Mouse (Mus musculus) A20 (cell line): ENCODE results near the gene Eif3k.

Source experiments
- DNase-seq: peaks from one replicate; pipeline ENCODE4 v3.0.0-alpha.2; 2011; ENCODE audit warnings: low read depth, low spot score

Eif3k gene

GRCm38 (mm10) chr7:28939418-28940183 is 42.1 kb downstream of the Eif3k start:
- no peak for DNase-seq

- no peak for DNase-seq
Observed at GRCm38 (mm10) chr7:28938654-28939053, 43.0 kb downstream of the Eif3k start.

GRCm38 (mm10) chr7:28936787-28937186 is 44.9 kb downstream of the Eif3k start:
- no peak for DNase-seq

- DNase-seq, result no peak
Observed at GRCm38 (mm10) chr7:28933825-28934224, 47.8 kb downstream of the Eif3k start.

- DNase-seq, result peak; percentile 32
Observed at GRCm38 (mm10) chr7:28932421-28933041, 49.1 kb downstream of the Eif3k start.

- no peak for DNase-seq
Observed at GRCm38 (mm10) chr7:28931695-28932039, 50.0 kb downstream of the Eif3k start.

GRCm38 (mm10) chr7:28931032-28931694 is 50.5 kb downstream of the Eif3k start:
- no peak for DNase-seq

GRCm38 (mm10) chr7:28930320-28931031 is 51.2 kb downstream of the Eif3k start:
- DNase-seq, result no peak

GRCm38 (mm10) chr7:28929381-28929780 is 52.3 kb downstream of the Eif3k start:
- no peak for DNase-seq

GRCm38 (mm10) chr7:28926172-28926571 is 55.5 kb downstream of the Eif3k start:
- no peak for DNase-seq

GRCm38 (mm10) chr7:28925317-28925716 is 56.3 kb downstream of the Eif3k start:
- no peak for DNase-seq

- DNase-seq, result no peak
Observed at GRCm38 (mm10) chr7:28924802-28925201, 56.9 kb downstream of the Eif3k start.

- no peak for DNase-seq
Observed at GRCm38 (mm10) chr7:28923865-28924291, 57.8 kb downstream of the Eif3k start.

GRCm38 (mm10) chr7:28922606-28923005 is 59.1 kb downstream of the Eif3k start:
- no peak for DNase-seq

GRCm38 (mm10) chr7:28921722-28922465 is 59.8 kb downstream of the Eif3k start:
- no peak for DNase-seq
